Mouse (Mus musculus) liver, embryonic 13.5 days (tissue): ENCODE results near the gene Gm36210. TPM values are rescaled to one million over a fixed set of nuclear protein-coding genes. Genes with fewer than 3 reads are reported as not detected.
"Not testable (repeated sequence)": the region's sequence is repeated elsewhere in the genome, so short reads cannot be mapped to it uniquely, and the experiment has no call there.

Experiments used
- ATAC-seq: fragments of 200-750 bp; cut with Nextera tagmentation; 2 replicates; pipeline ENCODE4 v1.8.0; 2017; ENCODE audit warnings: low read depth, mild to moderate bottlenecking, moderate number of reproducible peaks, moderate library complexity
- DNase-seq: peaks from one replicate; pipeline ENCODE4 v3.0.0; 2022
- H3K27ac ChIP-seq: fragments of 300-500 bp; sonication (generic); 2 replicates; pipeline ENCODE4 v1.5.1; 2015; ENCODE audit warnings: moderate library complexity, mild to moderate bottlenecking, inconsistent platforms
- H3K27me3 ChIP-seq: fragments of 300-500 bp; sonication (generic); 2 replicates; pipeline ENCODE4 v1.6.1; 2015; ENCODE audit warnings: mild to moderate bottlenecking, inconsistent platforms
- H3K36me3 ChIP-seq: fragments of 300-500 bp; sonication (generic); 2 replicates; pipeline ENCODE4 v1.6.1; 2015; ENCODE audit warnings: mild to moderate bottlenecking, inconsistent platforms
- H3K4me1 ChIP-seq: fragments of 300-500 bp; sonication (generic); replicated peaks from 2 replicates; pipeline ENCODE4 v1.6.1; 2015; ENCODE audit warnings: inconsistent platforms
- H3K4me2 ChIP-seq: fragments of 300-500 bp; sonication (generic); 2 replicates; pipeline ENCODE4 v1.6.1; 2015; ENCODE audit warnings: inconsistent platforms, mild to moderate bottlenecking, moderate library complexity
- H3K4me3 ChIP-seq: fragments of 300-500 bp; sonication (generic); replicated peaks from 2 replicates; pipeline ENCODE4 v1.5.1; 2015; ENCODE audit warnings: mild to moderate bottlenecking, inconsistent platforms
- H3K9ac ChIP-seq: fragments of 300-500 bp; sonication (generic); 2 replicates; pipeline ENCODE4 v1.6.1; 2015; ENCODE audit warnings: mild to moderate bottlenecking, inconsistent platforms
- H3K9me3 ChIP-seq: fragments of 300-500 bp; sonication (generic); replicated peaks from 2 replicates; pipeline ENCODE4 v1.6.1; 2016; ENCODE audit warnings: inconsistent platforms
- WGBS: fragments of 180-500 bp; shearing (Covaris S2); methylation state at CpG from one replicate; pipeline ENCODE4 v1.1.7; 2015; ENCODE audit not compliant: insufficient replicate concordance; 5-methylcytosine and 5-hydroxymethylcytosine counted together
- polyA plus RNA-seq: library from polyadenylated mRNA; unstranded; fragments of >200 nt; fragmentation: Nextera tagmentation; extraction: Ambion mirVana; gene quantifications from 2 replicates; pipeline ENCODE4 v1.2.1, GENCODE M21; 2015

Gm36210 gene
- polyA plus RNA-seq, 1 experiment from 2014 or later = 0.07 TPM

GRCm38 (mm10) chr7:4879036-4879435, 27.3 kb downstream of the Gm36210 start:
- WGBS = 89% methylated on average over 1 of the region's 1 CpGs
- H3K27me3 ChIP-seq = not testable (repeated sequence)

GRCm38 (mm10) chr7:4878186-4878585, 28.1 kb downstream of the Gm36210 start:
- Histone ChIP-seq H3K4me2 (peak overlapping the region; percentile 84), H3K27me3 (no peaks in the 10 kb centered on the region), H3K36me3 (peaks cover 5% of the 10 kb centered on the region; the same call in 1 of the 2 replicates), H3K4me3 (peak overlapping the region; percentile 62), H3K27ac (peak overlapping the region; percentile 11; the same call in 1 of the 2 replicates), H3K9me3 (no peaks in the 10 kb centered on the region), H3K9ac (peak overlapping the region; percentile 65), H3K4me1 (peaks cover 30% of the 10 kb centered on the region)
- ATAC-seq (no peak), DNase-seq (no peak)

More at GRCm38 (mm10) chr7:4879036-4879435, 27.3 kb downstream of the Gm36210 start:
- not testable (repeated sequence) for ATAC-seq, H3K9ac ChIP-seq, H3K27ac ChIP-seq, H3K9me3 ChIP-seq, H3K4me2 ChIP-seq, H3K36me3 ChIP-seq, DNase-seq, H3K4me3 ChIP-seq
- peaks cover 30% of the 10 kb centered on the region for H3K4me1 ChIP-seq

GRCm38 (mm10) chr7:4877226-4877625, 29.1 kb downstream of the Gm36210 start:
- ATAC-seq (peak; percentile 13), DNase-seq (no peak)
- H3K36me3 ChIP-seq = peaks cover 4% of the 10 kb centered on the region; the same call in 1 of the 2 replicates
- no peaks in the 10 kb centered on the region for H3K27me3 ChIP-seq
- H3K4me1 ChIP-seq = peaks cover 30% of the 10 kb centered on the region
- peak overlapping the region; percentile 59 for H3K27ac ChIP-seq
- peak overlapping the region; percentile 65 for H3K9ac ChIP-seq
- 10% methylated on average over 11 of the region's 11 CpGs for WGBS
- H3K4me3 ChIP-seq = peak overlapping the region; percentile 62
- H3K9me3 ChIP-seq = no peaks in the 10 kb centered on the region
- peak overlapping the region; percentile 84 for H3K4me2 ChIP-seq

- ATAC-seq (peak; percentile 98), DNase-seq (peak; percentile 93)
- H3K9me3 ChIP-seq = no peaks in the 10 kb centered on the region
- H3K4me1 ChIP-seq = peaks cover 30% of the 10 kb centered on the region
- H3K4me3 ChIP-seq = peak within 1 kb of the TSS; percentile 62
- H3K27me3 ChIP-seq = no peaks in the 10 kb centered on the region
- H3K4me2 ChIP-seq = peak within 1 kb of the TSS; percentile 84
- H3K27ac ChIP-seq = peak within 1 kb of the TSS; percentile 67
- 0% methylated on average over 22 of the region's 22 CpGs for WGBS
- peak within 1 kb of the TSS; percentile 65 for H3K9ac ChIP-seq
- H3K36me3 ChIP-seq = no peaks in the 10 kb centered on the region
Observed at GRCm38 (mm10) chr7:4876753-4877221, 29.5 kb downstream of the Gm36210 start, which contains the start of gene Isoc2a. Gene Isoc2a (plus strand): TSS chr7:4877153.

GRCm38 (mm10) chr7:4870133-4870532, 36.2 kb downstream of the Gm36210 start, which contains the start of gene Isoc2b:
Gene Isoc2b (minus strand): TSS chr7:4870258.
- WGBS = 46% methylated on average over 6 of the region's 6 CpGs
- Histone ChIP-seq H3K9me3 (no peaks in the 10 kb centered on the region), H3K4me2 (no peak within 1 kb of the TSS)

GRCm38 (mm10) chr7:4866631-4867180, 39.6 kb downstream of the Gm36210 start:
- Histone ChIP-seq H3K36me3 (no peaks in the 10 kb centered on the region), H3K9ac (peak overlapping the region; percentile 78), H3K4me2 (peak overlapping the region; percentile 83), H3K27me3 (no peaks in the 10 kb centered on the region), H3K4me1 (peaks cover 20% of the 10 kb centered on the region), H3K9me3 (no peaks in the 10 kb centered on the region), H3K27ac (peak overlapping the region; percentile 59), H3K4me3 (peak overlapping the region; percentile 73)
- ATAC-seq (no peak), DNase-seq (no peak)
- 34% methylated on average over 10 of the region's 10 CpGs for WGBS

More at GRCm38 (mm10) chr7:4870133-4870532, 36.2 kb downstream of the Gm36210 start, which contains the start of gene Isoc2b:
- H3K4me1 ChIP-seq = peaks cover 15% of the 10 kb centered on the region
- no peak for ATAC-seq
- no peaks in the 10 kb centered on the region for H3K36me3 ChIP-seq
- H3K27ac ChIP-seq = no peak within 1 kb of the TSS
- no peak within 1 kb of the TSS for H3K4me3 ChIP-seq
- DNase-seq = no peak
- H3K27me3 ChIP-seq = no peaks in the 10 kb centered on the region
- H3K9ac ChIP-seq = no peak within 1 kb of the TSS

GRCm38 (mm10) chr7:4865579-4866493, 40.5 kb downstream of the Gm36210 start:
- Histone ChIP-seq H3K27me3 (no peaks in the 10 kb centered on the region), H3K4me3 (peak overlapping the region; percentile 73), H3K4me2 (peak overlapping the region; percentile 83), H3K27ac (peak overlapping the region; percentile 59), H3K4me1 (peaks cover 20% of the 10 kb centered on the region), H3K9me3 (no peaks in the 10 kb centered on the region), H3K36me3 (no peaks in the 10 kb centered on the region), H3K9ac (peak overlapping the region; percentile 81)
- WGBS = 4% methylated on average over 40 of the region's 40 CpGs
- DNase-seq (peak; percentile 96), ATAC-seq (peak; percentile 99)

GRCm38 (mm10) chr7:4865090-4865489, 41.2 kb downstream of the Gm36210 start:
- H3K9ac ChIP-seq = peak overlapping the region; percentile 81; the same call in 1 of the 2 replicates
- peak overlapping the region; percentile 83 for H3K4me2 ChIP-seq
- peak overlapping the region; percentile 73 for H3K4me3 ChIP-seq
- no peaks in the 10 kb centered on the region for H3K27me3 ChIP-seq
- WGBS = 52% methylated on average over 5 of the region's 5 CpGs
- peaks cover 20% of the 10 kb centered on the region for H3K4me1 ChIP-seq
- H3K27ac ChIP-seq = peak overlapping the region; percentile 54
- H3K9me3 ChIP-seq = no peaks in the 10 kb centered on the region
- ATAC-seq = peak; percentile 29
- no peaks in the 10 kb centered on the region for H3K36me3 ChIP-seq
- peak; percentile 56 for DNase-seq

- no peak overlapping the region for H3K9ac ChIP-seq
- peaks cover 3% of the 10 kb centered on the region; the same call in 1 of the 2 replicates for H3K27me3 ChIP-seq
- WGBS = 78% methylated on average over 5 of the region's 5 CpGs
- no peak overlapping the region for H3K4me3 ChIP-seq
- peaks cover 20% of the 10 kb centered on the region for H3K4me1 ChIP-seq
- H3K36me3 ChIP-seq = no peaks in the 10 kb centered on the region
- ATAC-seq = no peak
- H3K27ac ChIP-seq = no peak overlapping the region
- no peaks in the 10 kb centered on the region for H3K9me3 ChIP-seq
- no peak overlapping the region for H3K4me2 ChIP-seq
- DNase-seq = no peak
Observed at GRCm38 (mm10) chr7:4864130-4864845, 42.0 kb downstream of the Gm36210 start.

- no peak for DNase-seq
- H3K4me1 ChIP-seq = peaks cover 20% of the 10 kb centered on the region
- H3K27ac ChIP-seq = no peak overlapping the region
- no peaks in the 10 kb centered on the region for H3K36me3 ChIP-seq
- WGBS = 50% methylated on average over 7 of the region's 7 CpGs
- ATAC-seq = no peak
- H3K9me3 ChIP-seq = no peaks in the 10 kb centered on the region
- H3K4me2 ChIP-seq = no peak overlapping the region
- H3K9ac ChIP-seq = no peak overlapping the region
- peaks cover 4% of the 10 kb centered on the region; the same call in 1 of the 2 replicates for H3K27me3 ChIP-seq
- H3K4me3 ChIP-seq = no peak overlapping the region
Observed at GRCm38 (mm10) chr7:4863541-4864080, 42.7 kb downstream of the Gm36210 start.
